Mouse (Mus musculus) spleen, adult 2 months (tissue): Measurements from ENCODE around the gene Wdhd1.

Experiments used
- CTCF ChIP-seq: fragments of 200-500 bp; IDR thresholded peaks from 2 replicates; pipeline ENCODE4 v1.5.1; 2011; ENCODE audit warnings: mild to moderate bottlenecking, inconsistent platforms; ENCODE audit not compliant: insufficient read depth, insufficient read length, insufficient replicate concordance; ENCODE audit errors: extremely low read depth
- POLR2A ChIP-seq: fragments of 200-500 bp; IDR thresholded peaks from 2 replicates; pipeline ENCODE4 v1.6.1; 2011; ENCODE audit warnings: low read depth, low read length, inconsistent platforms

GRCm38 (mm10) chr14:47269056-47269455 lies 7.6 kb downstream of the Wdhd1 start:
- TF ChIP-seq CTCF (no peak), POLR2A (no peak)
